Mouse (Mus musculus): ENCODE results near the gene Fbxw2.
"Not testable (repeated sequence)": the region's sequence is repeated elsewhere in the genome, so short reads cannot be mapped to it uniquely, and the experiment has no call there.

Gene Fbxw2

DNA sequence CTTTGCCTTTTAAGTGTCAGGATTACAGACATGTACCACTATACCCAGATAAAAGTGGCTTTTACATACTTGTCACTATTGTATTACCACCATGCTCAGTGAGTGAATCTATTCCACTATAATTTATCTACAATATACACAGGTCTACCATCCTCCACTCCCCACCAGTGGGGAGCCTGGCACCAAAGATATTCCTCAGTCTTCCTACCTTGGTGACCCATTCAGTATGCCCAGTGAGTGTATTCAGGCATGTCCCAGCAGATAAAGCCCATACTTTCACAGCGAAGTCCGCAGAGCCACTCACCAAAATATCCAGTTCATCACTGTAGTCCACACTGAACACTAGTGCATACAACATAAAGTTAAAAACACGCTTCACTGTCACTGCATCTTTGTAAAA, 15.3 kb downstream of the Fbxw2 start:
- no peak for DNase-seq (ENCODE audit: low spot score)

DNA sequence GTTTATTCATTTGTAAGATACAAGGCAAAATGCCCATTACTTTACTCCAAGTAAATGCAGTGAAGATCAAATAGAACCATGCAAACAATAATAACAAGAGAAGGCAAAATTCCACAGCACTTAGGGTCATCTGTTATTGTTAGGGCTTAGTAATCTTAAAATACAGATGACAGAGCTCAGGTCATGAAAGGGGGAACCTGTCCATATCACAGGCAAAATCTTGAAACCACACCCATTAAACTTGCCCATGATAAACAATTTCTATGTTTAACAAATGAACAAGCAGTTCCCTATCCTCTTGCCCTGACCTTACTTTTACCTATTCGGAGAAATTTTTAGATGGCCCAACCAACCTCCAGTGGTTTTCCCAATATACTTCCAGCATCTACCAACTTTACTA, 16.5 kb downstream of the Fbxw2 start:
- no peak for DNase-seq (ENCODE audit: low spot score)

DNA sequence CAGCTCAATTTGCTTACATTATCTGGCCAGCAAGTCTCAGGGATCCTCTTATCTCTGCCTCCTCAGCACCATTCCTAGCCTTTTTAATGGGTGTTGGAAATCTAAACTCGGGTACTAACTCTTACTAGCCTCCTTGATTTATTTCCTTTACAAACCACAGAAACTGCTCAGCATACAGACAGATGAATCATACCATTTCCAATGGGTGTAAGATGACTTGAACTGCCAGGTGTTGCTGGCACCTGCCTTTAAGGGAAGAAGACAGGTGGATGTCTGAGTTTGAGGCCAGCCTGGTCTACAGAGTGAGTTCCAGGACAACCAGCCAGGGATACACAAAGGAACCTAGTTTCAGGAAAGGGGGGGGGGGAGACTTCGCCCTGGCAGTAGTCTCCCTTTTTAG, 18.1 kb downstream of the Fbxw2 start:
- no peak for DNase-seq (ENCODE audit: low spot score)

DNA sequence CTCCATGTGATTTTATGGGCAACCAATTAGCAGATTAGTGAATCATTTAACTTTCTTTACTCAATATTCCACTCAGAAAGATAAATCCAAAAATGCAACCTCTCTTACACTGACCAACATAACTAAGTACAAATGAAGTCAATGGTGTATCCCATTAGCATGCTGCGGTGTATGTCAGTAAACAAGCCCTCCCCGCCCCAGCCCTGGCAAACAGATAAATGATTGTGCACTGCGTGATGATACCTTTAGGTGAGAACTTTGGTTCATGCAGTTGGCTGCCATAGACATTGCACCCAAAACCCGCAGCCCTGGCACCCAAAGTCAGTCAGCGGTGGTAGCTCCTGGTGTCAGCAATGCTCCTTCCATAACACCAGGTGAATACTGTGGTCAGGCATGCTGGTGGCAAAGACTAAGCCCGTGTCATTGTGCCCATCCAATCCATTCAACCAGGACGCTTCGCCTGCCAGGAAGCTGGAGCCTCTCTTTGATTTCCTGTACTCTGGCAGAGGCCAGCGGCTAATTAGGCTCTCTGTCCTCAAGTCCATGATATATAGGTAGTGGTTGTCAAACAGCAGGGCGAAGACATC, 20.7 kb downstream of the Fbxw2 start:
- DNase-seq (ENCODE audit: low spot score), result no peak

DNA sequence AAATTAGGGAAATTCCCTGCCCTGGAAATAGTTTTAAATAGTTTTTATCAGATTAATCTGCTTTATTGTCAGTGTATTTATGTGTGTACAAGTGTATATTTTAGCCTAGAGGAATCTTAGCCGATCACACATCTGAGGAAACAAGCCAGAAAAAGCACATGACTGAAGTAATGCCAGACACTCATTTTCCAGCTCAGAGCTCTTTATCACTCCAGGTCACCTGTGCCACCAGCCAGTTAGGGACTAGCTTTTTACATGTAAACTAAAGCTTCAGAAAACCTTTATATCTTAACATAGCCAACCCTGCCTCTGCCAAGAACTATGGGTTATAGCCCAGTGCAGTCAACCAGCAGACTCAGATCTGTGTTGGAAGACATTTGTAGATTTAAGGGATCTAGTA, 21.3 kb downstream of the Fbxw2 start:
- DNase-seq (ENCODE audit: low spot score), result no peak

DNA sequence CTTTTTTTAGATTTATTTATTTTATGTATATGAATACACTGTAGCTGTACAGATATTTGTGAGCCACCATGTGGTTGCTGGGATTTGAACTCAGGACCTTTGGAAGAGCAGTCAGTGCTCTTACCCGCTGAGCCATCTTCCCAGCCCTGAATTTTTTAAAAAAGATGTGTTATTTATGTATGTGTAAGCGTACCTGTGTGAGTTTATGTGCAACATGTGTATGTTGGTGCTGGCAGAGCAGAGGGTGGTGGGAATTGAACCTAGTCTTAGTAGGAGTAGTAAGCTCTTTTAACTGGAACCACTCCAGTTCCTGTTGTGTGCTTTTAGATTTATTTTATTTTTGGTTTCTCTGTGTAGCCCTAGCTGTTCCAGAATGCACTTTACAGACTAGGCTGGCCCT, 21.9 kb downstream of the Fbxw2 start:
- no peak for DNase-seq (ENCODE audit: low spot score)

DNA sequence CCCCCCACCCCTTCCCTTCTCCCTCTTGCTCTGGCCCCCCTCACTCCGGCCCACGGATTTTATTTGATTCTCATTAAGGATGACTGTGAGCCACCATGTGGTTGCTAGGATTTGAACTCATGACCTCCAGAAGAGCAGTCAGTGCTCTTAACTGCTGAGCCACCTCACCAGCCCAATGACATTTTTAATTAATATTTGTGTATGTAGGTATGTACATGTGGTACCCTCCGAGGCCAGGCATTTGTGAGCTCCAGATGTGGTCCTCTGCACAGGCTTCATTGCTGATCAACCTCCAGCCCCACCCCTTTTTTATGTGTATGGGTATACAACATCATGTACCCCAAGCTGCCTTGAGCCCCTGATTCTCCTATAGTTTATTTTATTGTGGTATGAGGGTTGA, 22.4 kb downstream of the Fbxw2 start:
- DNase-seq (ENCODE audit: low spot score), result no peak

DNA sequence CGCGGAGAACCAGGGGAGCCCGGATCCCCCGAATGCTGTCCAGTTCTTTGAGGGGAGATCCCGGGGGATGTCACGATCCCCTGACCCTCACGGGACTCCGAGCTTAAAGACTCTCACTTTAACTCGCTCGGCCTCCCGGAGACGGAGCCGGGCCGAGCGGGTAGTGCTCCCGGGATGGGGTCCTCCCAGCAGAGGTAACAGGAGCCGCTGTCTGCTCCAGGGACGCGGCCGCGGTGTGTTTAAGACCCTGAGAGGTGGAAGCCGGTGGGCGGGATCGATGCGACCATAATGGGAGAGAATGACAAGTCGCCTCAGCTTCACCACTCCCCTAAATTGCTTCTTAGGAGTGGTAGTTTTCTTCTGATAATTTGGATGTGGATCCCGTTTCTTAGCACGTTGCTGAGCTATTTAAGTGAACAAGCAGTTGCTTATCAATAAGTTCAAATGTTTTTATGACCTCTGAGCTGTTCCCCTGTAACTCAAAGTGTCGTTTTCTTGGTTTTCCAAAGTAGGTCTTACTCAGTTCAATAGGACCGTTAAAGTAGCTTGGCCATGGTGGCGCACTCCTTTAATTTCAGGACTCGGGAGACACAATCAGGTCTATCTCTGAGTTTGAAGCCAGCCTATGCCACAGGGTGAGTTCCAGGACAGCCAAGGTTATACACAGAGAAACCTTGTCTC, 23.4 kb downstream of the Fbxw2 start:
- not testable (repeated sequence) for DNase-seq (ENCODE audit: low spot score)

DNA sequence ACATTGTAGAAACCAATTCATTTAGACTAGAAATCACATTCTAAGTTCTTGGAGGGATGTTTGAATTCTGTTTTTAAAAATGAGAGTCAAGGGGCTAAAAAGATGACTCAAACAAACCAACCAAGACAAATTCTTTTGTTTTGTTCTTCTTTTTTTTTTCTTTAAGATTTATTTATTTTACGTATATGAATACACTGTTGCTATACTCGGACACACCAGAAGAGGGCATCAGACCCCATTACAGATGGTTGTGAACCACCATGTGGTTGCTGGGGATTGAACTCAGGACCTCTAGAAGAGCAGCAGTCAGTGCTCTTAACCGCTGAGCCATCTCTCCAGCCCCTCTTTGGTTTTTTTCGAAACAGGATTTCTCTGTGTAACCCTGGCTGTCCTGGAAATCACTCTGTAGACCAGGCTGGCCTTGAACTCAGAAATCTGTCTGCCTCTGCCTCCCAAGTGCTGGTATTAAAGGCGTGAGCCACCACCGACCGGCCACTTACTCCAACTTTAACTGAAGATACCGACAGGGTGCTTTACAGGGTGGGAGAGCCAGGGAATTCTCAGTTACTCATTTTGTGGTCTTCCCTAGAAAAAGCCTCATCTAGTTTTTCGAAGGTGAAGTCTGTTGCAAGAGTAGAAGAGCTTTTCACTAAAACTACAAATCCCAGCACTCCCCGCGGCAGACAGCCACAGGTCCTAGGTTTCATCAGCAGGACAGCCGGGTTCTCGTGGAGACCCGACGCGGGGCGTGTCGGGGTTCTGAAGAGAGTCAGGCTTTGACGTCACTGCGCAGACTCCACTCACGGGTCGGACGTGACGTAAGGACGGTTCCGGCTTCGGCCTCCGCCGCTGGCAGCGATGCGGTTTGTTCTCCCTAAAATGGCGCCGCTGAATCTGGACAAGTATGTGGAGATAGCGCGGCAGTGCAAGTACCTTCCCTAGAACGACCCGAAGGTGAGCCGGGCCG, 24.3 kb downstream of the Fbxw2 start:
- peak; percentile 92 for DNase-seq (ENCODE audit: low spot score)

DNA sequence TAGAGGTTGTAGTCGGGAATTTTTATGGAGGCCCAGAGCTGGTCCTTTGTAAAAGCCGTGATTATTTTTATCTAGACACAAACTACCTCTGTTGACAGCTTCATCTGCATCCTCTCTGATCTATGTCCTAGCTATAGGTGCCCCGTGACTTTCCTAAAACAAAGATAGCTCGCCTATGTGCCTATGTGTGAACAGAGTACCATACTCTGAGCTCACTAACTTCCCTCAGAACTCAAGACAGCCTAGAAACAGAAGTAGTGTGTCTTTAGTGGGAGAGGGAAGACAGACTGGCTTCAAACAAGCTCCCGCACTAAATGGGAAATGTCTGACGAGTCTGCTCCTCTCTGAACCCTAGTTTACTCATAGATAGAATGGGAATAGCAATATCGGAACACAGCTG, 25.7 kb downstream of the Fbxw2 start:
- no peak for DNase-seq (ENCODE audit: low spot score)

DNA sequence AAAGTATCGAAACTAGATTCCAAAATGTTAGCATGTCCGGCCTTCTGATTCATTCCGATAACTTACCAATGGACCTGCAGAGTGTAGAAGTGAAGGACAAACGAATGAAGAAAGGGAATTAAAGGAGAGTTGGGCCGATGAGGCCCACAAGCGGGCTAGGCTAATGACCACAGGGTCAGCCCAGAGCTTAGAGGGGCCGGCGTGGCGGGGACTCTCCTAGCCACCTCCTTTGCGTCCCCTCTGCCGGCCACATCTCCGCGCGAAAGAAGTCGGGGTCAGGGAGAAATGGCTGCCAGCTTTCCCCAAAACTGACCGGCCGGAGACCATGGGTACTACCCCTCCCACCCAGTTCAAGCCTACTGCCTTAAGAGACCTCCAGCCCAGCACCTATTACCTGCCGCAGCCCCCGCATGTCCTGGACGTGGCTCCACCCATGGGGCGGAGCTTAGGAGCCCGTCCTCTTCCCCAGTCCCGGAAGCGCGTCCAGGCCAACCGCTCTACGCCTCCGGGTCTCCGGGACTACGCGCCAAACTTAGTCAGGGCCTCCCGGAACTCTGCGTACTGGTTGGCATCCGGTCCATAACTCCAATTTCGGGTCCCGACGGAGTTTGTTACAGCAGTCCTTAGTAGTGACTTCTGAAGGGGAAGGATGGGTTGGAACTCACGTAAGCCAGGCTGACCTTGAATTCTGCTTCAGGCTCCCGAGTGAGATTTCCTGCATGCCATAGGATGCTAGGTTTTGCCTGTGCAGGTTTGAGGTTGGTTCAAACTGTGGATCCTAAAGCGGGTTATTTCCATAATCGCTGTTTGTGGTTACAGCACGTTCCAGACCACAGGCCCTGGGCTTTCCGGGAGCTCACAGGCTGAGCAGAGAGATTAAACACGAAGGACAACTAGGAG, 26.5 kb downstream of the Fbxw2 start, which contains the start of gene Rabepk:
Rabepk (minus strand) TSS at position 556 of the 900 bp plus-strand sequence.
- peak; percentile 79 for DNase-seq (ENCODE audit: low spot score)

DNA sequence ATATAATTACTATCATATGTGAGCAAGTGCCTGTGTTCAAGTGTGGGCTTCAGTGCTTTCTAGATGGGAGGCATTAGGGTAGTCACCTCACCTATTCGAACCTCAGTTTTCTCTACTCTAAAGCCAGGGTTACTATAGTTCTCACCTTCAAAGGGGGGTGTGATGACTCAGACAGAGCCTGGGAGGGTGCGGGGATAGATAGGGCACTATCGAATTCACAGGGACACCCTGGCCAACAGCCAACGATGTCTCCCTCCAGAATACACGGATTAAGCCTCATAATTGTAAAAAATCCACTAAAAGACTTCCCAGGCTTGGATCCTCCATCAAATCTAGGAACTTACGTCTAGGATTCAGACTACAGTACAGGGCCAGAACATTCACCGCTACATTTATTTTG, 30.7 kb downstream of the Fbxw2 start:
- no peak for DNase-seq (ENCODE audit: low spot score)

DNA sequence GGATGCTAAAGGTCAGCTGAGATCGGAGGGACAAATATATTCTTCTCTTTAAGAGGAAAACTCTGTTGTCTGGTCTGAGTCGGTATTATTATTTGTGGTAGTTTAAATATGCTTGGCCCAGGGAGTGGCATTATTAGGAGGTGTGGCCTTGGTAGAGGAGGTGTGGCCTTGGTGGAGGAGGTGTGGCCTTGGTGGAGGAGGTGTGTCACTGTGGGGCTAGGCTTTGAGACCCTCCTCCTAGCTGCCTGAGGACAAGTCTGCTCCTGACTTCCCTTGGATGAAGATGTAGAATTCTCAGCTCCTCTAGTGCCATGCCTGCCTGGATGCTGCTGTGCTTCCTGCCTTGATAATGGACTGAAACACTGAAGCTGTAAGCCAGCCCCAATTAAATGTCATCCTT, 31.6 kb downstream of the Fbxw2 start:
- DNase-seq (ENCODE audit: low spot score), result no peak

DNA sequence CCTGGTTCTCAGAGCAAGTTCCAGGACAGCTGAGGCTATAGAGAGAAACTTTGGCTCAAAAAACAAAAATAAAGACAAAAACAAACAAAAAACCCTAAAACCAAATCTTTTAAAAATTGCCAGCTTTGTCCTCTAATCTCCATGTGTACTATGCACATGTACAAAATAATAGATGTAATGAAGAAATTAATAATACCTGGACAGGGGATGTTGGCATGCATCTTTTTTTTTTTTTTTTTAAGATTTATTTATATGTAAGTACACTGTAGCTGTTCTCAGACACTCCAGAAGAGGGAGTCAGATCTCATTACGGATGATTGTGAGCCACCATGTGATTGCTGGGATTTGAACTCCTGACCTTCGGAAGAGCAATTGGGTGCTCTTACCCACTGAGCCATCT, 33.6 kb downstream of the Fbxw2 start:
- DNase-seq (ENCODE audit: low spot score), result not testable (repeated sequence)

DNA sequence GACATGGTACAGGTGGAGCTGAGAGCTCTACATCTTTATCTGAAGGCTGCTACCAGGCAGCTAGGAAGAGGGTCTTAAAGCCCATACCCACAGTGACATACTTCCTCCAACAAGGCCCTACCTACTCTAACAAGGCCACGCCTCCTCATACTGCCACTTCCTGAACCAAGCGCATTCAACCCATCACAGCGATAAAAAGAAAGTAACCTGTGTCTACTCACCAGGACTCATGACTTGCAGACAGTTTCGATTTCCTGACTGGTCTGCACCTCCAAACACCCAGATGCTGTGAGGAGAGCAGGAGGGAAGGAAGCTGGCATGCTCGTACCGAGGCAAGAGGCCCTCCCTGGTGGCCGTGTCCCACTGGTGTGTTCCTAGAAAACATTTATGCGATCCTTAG, 35.8 kb downstream of the Fbxw2 start:
- peak; percentile 43 for DNase-seq (ENCODE audit: low spot score)

DNA sequence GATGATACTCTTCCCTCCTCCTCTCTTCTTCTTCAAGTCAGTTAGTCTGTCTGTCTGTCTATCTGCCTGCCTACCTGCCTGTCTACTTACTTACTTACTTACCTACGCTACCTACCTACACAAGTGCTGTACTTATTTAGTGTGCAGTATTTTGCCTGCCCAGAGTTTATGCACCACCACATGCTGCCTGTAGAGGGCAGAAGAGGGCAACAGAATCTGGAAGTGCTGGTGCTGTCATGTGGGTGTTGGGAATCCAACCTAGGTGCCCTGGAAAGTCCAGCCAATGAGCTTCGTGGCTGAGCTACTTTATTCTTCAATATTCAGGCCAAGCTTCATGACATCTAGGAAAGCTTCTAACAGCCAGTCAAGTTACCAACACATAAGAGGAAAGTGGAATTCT, 42.0 kb downstream of the Fbxw2 start:
- DNase-seq (ENCODE audit: low spot score), result peak; percentile 75

DNA sequence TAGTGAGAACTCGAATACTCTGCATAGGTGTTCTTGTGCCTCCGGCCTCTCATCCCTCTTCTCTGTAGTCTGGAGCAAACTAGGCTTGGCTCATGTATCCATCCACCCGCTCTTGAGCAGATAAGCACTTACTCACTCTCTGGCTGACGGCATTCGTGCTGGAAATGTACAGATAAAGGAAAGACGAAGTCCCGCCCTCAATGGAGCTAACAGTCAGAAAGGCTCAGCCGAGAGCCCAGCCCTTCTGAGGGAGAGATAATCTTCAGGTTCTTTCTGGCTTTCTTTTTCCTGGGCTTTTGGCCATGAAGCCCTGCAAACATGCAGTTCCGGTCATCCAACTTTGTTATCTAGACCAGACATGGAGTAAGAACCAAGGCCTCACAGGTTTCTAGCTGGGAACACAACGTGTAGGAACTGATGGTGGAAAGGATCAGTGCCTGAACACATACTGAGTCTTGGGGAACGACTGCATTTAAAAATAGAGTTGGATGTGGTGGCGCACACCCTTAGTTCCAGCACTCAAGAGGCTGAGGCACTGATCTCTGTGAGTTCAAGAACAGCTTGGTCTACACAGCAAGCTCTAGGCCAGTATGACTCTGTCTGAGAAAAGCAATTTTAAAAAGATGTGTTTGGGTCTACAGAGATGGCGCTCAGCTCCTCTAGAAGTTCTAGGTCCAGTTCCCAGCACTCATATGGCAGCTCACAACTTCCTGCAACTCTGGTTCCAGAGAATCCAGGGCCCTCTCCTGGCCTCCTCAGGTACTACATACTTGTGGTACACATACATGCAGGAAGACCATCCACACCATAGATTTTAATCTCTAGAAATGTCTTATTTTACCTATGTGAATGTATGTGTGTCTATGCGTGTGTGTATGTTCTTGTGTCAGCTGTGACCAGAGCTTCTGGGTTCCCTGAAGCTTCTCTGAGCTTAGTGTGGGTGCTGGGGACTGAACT, 42.8 kb downstream of the Fbxw2 start:
- peak; percentile 64 for DNase-seq (ENCODE audit: low spot score)

DNA sequence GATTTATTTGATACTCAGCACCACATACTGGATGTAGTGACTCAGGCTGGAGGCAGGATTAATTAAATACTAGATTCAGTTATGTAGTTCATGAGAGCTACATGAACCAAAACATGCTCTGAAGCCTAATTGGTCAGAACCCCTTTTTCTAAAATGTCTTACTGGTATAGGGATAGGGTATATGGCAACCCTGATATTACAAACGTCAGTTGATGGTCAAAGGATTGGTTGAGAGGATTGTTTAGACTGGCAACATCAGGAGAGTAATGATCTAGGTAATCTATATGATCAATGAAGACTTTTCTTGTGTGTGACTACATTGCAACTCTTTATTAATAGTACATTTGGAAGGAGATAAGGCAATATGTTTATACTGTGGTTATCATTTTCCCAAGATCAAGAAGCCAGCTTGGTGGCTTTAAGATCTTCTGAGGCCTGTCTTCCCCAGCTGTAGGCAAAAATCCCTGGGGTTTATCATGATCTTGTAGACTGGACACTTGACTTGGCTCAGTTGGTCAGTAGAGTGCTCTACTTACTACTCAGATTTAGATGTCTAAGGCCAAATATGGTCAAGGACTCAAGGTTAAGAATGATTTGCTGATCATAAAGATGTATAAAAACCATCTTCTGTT, 48.8 kb downstream of the Fbxw2 start:
- DNase-seq (ENCODE audit: low spot score), result no peak

DNA sequence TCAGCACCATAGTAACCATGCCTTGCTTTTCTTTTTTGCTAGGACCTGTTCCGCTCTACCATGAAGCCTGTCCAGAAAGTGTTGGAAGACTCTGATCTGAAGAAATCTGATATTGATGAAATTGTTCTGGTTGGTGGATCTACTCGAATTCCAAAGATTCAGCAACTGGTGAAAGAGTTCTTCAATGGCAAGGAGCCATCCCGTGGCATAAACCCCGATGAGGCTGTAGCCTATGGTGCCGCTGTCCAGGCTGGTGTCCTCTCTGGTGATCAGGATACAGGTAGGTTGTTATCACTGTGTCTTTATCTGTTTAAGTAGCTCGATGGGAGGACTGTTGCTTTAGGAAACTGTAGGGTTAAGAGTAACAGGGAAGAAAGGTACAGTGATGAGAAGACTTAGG, 51.6 kb downstream of the Fbxw2 start:
- no peak for DNase-seq (ENCODE audit: low spot score)

DNA sequence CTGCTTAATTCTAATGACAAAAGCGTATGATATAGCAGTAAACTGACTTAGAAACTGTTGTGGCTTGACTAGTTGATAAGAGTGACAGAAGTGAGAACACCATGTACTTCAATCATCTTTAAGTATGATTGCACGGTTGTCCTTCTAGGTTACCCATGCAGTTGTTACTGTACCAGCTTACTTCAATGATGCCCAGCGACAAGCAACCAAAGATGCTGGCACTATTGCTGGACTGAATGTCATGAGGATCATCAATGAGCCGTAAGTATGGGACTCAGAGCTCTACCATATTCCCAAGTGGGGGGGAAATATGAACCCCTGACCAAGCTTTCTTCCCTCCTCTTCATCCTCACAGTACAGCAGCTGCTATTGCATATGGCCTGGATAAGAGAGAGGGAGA, 52.4 kb downstream of the Fbxw2 start:
- DNase-seq (ENCODE audit: low spot score), result no peak
